9 mouse cellular contexts compared by ENCODE assay signal in the genomic region with DNA sequence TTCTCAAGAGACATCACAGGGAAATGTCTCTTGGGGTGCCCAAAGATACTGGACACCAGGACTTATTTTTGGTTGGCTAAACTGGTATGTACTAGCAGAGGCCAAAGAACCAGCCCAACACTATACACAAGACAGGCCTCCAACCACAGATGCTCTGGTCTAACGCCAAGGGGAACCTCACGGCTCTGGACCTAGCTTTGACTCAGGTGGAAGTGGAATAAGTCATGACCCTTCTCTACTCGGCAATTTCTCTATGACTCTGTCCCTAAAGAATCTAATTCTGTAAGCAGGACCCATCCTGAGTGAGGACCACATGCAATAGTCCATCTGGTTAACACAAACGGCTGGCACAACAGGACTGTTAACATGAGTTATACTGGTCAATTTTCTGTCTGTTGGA. TPM values are rescaled to one million over a fixed set of nuclear protein-coding genes. Genes with fewer than 3 reads are reported as not detected.
DNase-seq lines count a peak whose midpoint lies in the region; ATAC-seq and TF ChIP-seq lines count a peak whose summit lies in the region.
"Had no signal": no experiment of that assay in that cellular context is flagged by ENCODE, and none has a peak within 500 bp of the region (broad histone marks: within the 10 kb centered on the region; RNA-seq: fewer than 3 reads in every experiment).

No protein-coding gene starts in this region.

- intact Hi-C loops in heart, postnatal 25 days (cut with DNase I) = loop anchor here (10.0 kb wide), 1 partner anchor 375 kb away; the partner anchor contains the start of gene Dap
- intact Hi-C loops in left cerebral cortex, postnatal 4 days (cut with DNase I) = loop anchor here (10.0 kb wide), 1 partner anchor 105 kb away; no protein-coding TSS in a partner anchor

- peaks cover 24% of the 10 kb centered on the region for H3K4me1 ChIP-seq in heart, embryonic 12.5 days (replicated peaks)
- H3K4me1 ChIP-seq in G1E (ENCODE audit: insufficient read depth, low read depth, low read length) = peaks cover 40% of the 10 kb centered on the region
- peaks cover 26% of the 10 kb centered on the region for H3K4me1 ChIP-seq in hindbrain, embryonic 12.5 days
- peaks cover 13% of the 10 kb centered on the region for H3K4me1 ChIP-seq in midbrain, embryonic 11.5 days (ENCODE audit: control insufficient read depth, insufficient read depth, low read length)

- H3K9me3 ChIP-seq in heart, embryonic 12.5 days (replicated peaks) = no peaks in the 10 kb centered on the region
- no peaks in the 10 kb centered on the region for H3K9me3 ChIP-seq in G1E (replicated peaks)
- H3K9me3 ChIP-seq in hindbrain, embryonic 12.5 days (replicated peaks) = no peaks in the 10 kb centered on the region
- no peaks in the 10 kb centered on the region for H3K9me3 ChIP-seq in midbrain, embryonic 11.5 days (ENCODE audit: control insufficient read depth, low read length)

- peaks cover 29% of the 10 kb centered on the region for H3K36me3 ChIP-seq in heart, embryonic 12.5 days
- H3K36me3 ChIP-seq in G1E (replicated peaks) = peaks cover 60% of the 10 kb centered on the region
- peaks cover 27% of the 10 kb centered on the region for H3K36me3 ChIP-seq in hindbrain, embryonic 12.5 days
- H3K36me3 ChIP-seq in midbrain, embryonic 11.5 days (ENCODE audit: control insufficient read depth, insufficient read depth, low read length) = peaks cover 14% of the 10 kb centered on the region

- peak overlapping the region; percentile 75 for H3K4me2 ChIP-seq in heart, embryonic 12.5 days
- peak overlapping the region; percentile 93 for H3K4me2 ChIP-seq in hindbrain, embryonic 12.5 days (replicated peaks)
- peak overlapping the region; percentile 75 for H3K4me2 ChIP-seq in midbrain, embryonic 11.5 days

- peak overlapping the region; percentile 88; the same call in 1 of the 2 replicates for H3K4me3 ChIP-seq in heart, embryonic 12.5 days
- H3K4me3 ChIP-seq in G1E (ENCODE audit: low read depth, low read length) = peak overlapping the region; percentile 87
- peak overlapping the region; percentile 89; the same call in 1 of the 2 replicates for H3K4me3 ChIP-seq in hindbrain, embryonic 12.5 days
- H3K4me3 ChIP-seq in midbrain, embryonic 11.5 days (ENCODE audit: low read depth, low read length) = no peak overlapping the region

- H3K9ac ChIP-seq in heart, embryonic 12.5 days = no peak overlapping the region
- H3K9ac ChIP-seq in hindbrain, embryonic 12.5 days = no peak overlapping the region
- no peak overlapping the region for H3K9ac ChIP-seq in midbrain, embryonic 11.5 days (ENCODE audit: low read length)

- H3K27me3 ChIP-seq in heart, embryonic 12.5 days (replicated peaks) = no peaks in the 10 kb centered on the region
- H3K27me3 ChIP-seq in G1E (ENCODE audit: insufficient read depth, low read length) = no peaks in the 10 kb centered on the region
- no peaks in the 10 kb centered on the region for H3K27me3 ChIP-seq in hindbrain, embryonic 12.5 days
- no peaks in the 10 kb centered on the region for H3K27me3 ChIP-seq in midbrain, embryonic 11.5 days (ENCODE audit: control insufficient read depth, insufficient read depth, low read length)

- no peak for TF ChIP-seq CTCF in G1E (IDR thresholded peaks at IDR 0.05; ENCODE audit: low read depth, low read length)

- no peak overlapping the region for H3K27ac ChIP-seq in heart, embryonic 12.5 days (ENCODE audit: poor library complexity, severe bottlenecking)
- H3K27ac ChIP-seq in hindbrain, embryonic 12.5 days = no peak overlapping the region
- H3K27ac ChIP-seq in midbrain, embryonic 11.5 days (ENCODE audit: low read depth, low read length) = no peak overlapping the region

- WGBS in heart, embryonic 12.5 days = 67% methylated on average over 4 of the region's 4 CpGs
- WGBS in hindbrain, embryonic 12.5 days = 76% methylated on average over 4 of the region's 4 CpGs
- 81% methylated on average over 4 of the region's 4 CpGs for WGBS in midbrain, embryonic 11.5 days

- DNase-seq in heart, postnatal 25 days (ENCODE audit: low spot score) = no peak
- DNase-seq in G1E (ENCODE audit: low spot score) = no peak
- no peak for DNase-seq in midbrain, embryonic 11.5 days (ENCODE audit: low spot score, missing footprints)
- no peak for DNase-seq in retina, postnatal 1 day
- DNase-seq in frontal cortex, postnatal 25 days (ENCODE audit: low spot score in 2 of 2) = no peak
- DNase-seq in left cerebral cortex, postnatal 4 days = no peak
- DNase-seq: kidney, adult 8-10 months had no signal

- ATAC-seq in heart, embryonic 12.5 days (ENCODE audit: insufficient number of reproducible peaks, low FRiP score) = no peak
- ATAC-seq in G1E (ENCODE audit: extremely low read depth, insufficient number of reproducible peaks, low FRiP score, poor library complexity, severe bottlenecking) = no peak
- no peak for ATAC-seq in hindbrain, embryonic 12.5 days (ENCODE audit: low FRiP score)
- no peak for ATAC-seq in midbrain, embryonic 11.5 days (ENCODE audit: low FRiP score)

RNA-seq across cellular contexts. Expression of gene Cct5, which starts 1.8 kb away (rescaled TPM):
- polyA plus RNA-seq in heart, embryonic 12.5 days (2016; fragmentation: Nextera tagmentation; extraction: Ambion mirVana) = 397 and 401 TPM in 2 replicates
- total RNA-seq in heart, postnatal 25 days (2021) = 100 to 1,000 TPM; 147 to 158 TPM
- total RNA-seq in G1E (2014; fragmentation: Nextera tagmentation) (548 and 555 TPM in 2 replicates), G1E (2017) (481 and 497 TPM in 2 replicates)
- 44.6 and 46.6 TPM in 2 replicates for polyA plus RNA-seq in G1E (2012)
- 539 and 546 TPM in 2 replicates for polyA plus RNA-seq in hindbrain, embryonic 12.5 days (2016; fragmentation: Nextera tagmentation; extraction: Ambion mirVana)
- polyA plus RNA-seq in midbrain, embryonic 11.5 days (2014; fragmentation: Nextera tagmentation; extraction: Ambion mirVana) = 728 and 743 TPM in 2 replicates
- 100 to 1,000 TPM; 306 to 309 TPM for total RNA-seq in left cerebral cortex, postnatal 4 days (2021)

RNA-seq across cellular contexts. Expression of gene Fam173b, which starts 1.8 kb away (rescaled TPM):
- polyA plus RNA-seq in heart, embryonic 12.5 days (2016; fragmentation: Nextera tagmentation; extraction: Ambion mirVana) = 12.7 TPM in 2 replicates
- total RNA-seq in heart, postnatal 25 days (2021) = 10 to 100 TPM; 19.6 to 22.9 TPM
- total RNA-seq in G1E (2014; fragmentation: Nextera tagmentation) (6.8 and 12.8 TPM in 2 replicates), G1E (2017) (6.6 and 11.3 TPM in 2 replicates)
- 2.8 and 3.1 TPM in 2 replicates for polyA plus RNA-seq in G1E (2012)
- polyA plus RNA-seq in hindbrain, embryonic 12.5 days (2016; fragmentation: Nextera tagmentation; extraction: Ambion mirVana) = 12.3 and 12.4 TPM in 2 replicates
- polyA plus RNA-seq in midbrain, embryonic 11.5 days (2014; fragmentation: Nextera tagmentation; extraction: Ambion mirVana) = 14.0 and 14.6 TPM in 2 replicates
- total RNA-seq in left cerebral cortex, postnatal 4 days (2021) = 10 to 100 TPM; 11.4 to 13.0 TPM

RNA-seq across cellular contexts. Expression of gene Cmbl, which starts 34.6 kb away (rescaled TPM):
- polyA plus RNA-seq in heart, embryonic 12.5 days (2016; fragmentation: Nextera tagmentation; extraction: Ambion mirVana) = 6.6 and 8.0 TPM in 2 replicates
- 10 to 100 TPM; 28.0 to 31.2 TPM for total RNA-seq in heart, postnatal 25 days (2021)
- total RNA-seq in G1E (2014; fragmentation: Nextera tagmentation) (not detected in 2 replicates), G1E (2017) (not detected in 2 replicates)
- polyA plus RNA-seq in G1E (2012) = not detected in 2 replicates
- polyA plus RNA-seq in hindbrain, embryonic 12.5 days (2016; fragmentation: Nextera tagmentation; extraction: Ambion mirVana) = 2.7 and 2.8 TPM in 2 replicates
- 1.5 and 1.6 TPM in 2 replicates for polyA plus RNA-seq in midbrain, embryonic 11.5 days (2014; fragmentation: Nextera tagmentation; extraction: Ambion mirVana)
- total RNA-seq in left cerebral cortex, postnatal 4 days (2021) = 1 to 10 TPM; 6.3 to 8.6 TPM
